Mouse (Mus musculus) cerebellum, adult 18-20 months (tissue): Measurements from ENCODE around the gene Kdsr.

Experiments used
- DNase-seq, 2 experiments: peaks; one replicate each; pipeline ENCODE4 v3.0.0; 2021

Gene Kdsr

GRCm38 (mm10) chr1:106692599-106692998 lies 66.9 kb downstream of the Kdsr start:
- DNase-seq = no peak

GRCm38 (mm10) chr1:106690887-106691286 lies 68.6 kb downstream of the Kdsr start:
- DNase-seq = peak; percentile 31 to 32

- DNase-seq = no peak
These were observed 71.4 kb downstream of the Kdsr start for GRCm38 (mm10) chr1:106688161-106688516.

- DNase-seq = no peak
These were observed 71.9 kb downstream of the Kdsr start for GRCm38 (mm10) chr1:106687435-106688160.

- no peak for DNase-seq
These were observed 73.8 kb downstream of the Kdsr start for GRCm38 (mm10) chr1:106685702-106686101.

GRCm38 (mm10) chr1:106684546-106684945 lies 75.0 kb downstream of the Kdsr start:
- no peak for DNase-seq

GRCm38 (mm10) chr1:106682829-106683228 lies 76.7 kb downstream of the Kdsr start:
- no peak for DNase-seq

- DNase-seq = no peak
These were observed 79.6 kb downstream of the Kdsr start for GRCm38 (mm10) chr1:106679800-106680515.

GRCm38 (mm10) chr1:106678060-106678478 lies 81.5 kb downstream of the Kdsr start:
- no peak for DNase-seq
